Comparison of ENCODE assay signal across 19 mouse cellular contexts in the genomic region with DNA sequence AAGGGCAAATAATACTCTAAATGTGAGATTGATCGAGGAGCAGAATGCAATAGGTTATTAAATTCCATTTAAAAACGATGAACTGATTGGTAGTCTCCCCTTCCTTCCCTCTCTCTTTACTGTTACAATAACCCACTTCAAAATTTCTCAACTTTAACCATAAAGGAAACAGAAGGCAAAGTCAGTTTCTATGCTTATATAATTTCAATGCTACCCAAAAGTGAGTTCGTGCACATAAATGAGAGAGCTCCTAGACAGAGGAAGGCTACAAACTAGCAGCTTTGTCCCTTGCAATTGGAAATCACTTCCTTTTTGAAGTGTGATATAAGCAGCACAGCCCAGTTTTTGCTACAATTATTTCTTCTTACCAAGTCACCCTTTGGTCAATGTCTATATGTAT.
DNase-seq lines count a peak whose midpoint lies in the region; ATAC-seq lines count a peak whose summit lies in the region.
"Had no signal": no experiment of that assay in that cellular context is flagged by ENCODE, and none has a peak within 500 bp of the region (broad histone marks: within the 10 kb centered on the region; RNA-seq: fewer than 3 reads in every experiment).

No protein-coding gene starts in this region.

- no peak for DNase-seq in frontal cortex, postnatal 14 days (ENCODE audit: low spot score in 2 of 2)
- DNase-seq in gastrocnemius, postnatal 25 days = no peak
- no peak for DNase-seq in gastrocnemius, adult 18-20 months (ENCODE audit: low spot score)
- DNase-seq: adrenal gland, adult 2 months; adrenal gland, adult 8-10 months; adrenal gland, postnatal 10 days; adrenal gland, postnatal 14 days; adrenal gland, postnatal 25 days; adrenal gland, postnatal 36 days; B cell, adult 2 months; cerebellum, adult 11 months; cerebellum, adult 11-12 months; cerebellum, adult 18-20 months had no signal

- ATAC-seq in frontal cortex, adult (ENCODE audit: low TSS enrichment) = 0 out of 2 replicates have a peak, but pooled peaks have one; percentile 23
- ATAC-seq in granulocyte monocyte progenitor cell, adult 5-6 weeks (replicated peaks; ENCODE audit: poor library complexity, severe bottlenecking) = peak; percentile 74
- peak; percentile 58 for ATAC-seq in megakaryocyte progenitor cell, adult 5-6 weeks (replicated peaks; ENCODE audit: poor library complexity)
- ATAC-seq: activated CD4-positive, CD25-positive, alpha-beta regulatory T cell, adult 4 months; CD4-positive, CD25-positive, alpha-beta regulatory T cell, adult 4 months; Patski had no signal

Comparison
In these comparisons a context has a peak if more than half of its experiments do, and no peak if none do; other contexts are left out.
1. ATAC-seq: peak in every context shown above with its lines; median percentile 74 in granulocyte monocyte progenitor cell, adult 5-6 weeks; 58 in megakaryocyte progenitor cell, adult 5-6 weeks; 23 in frontal cortex, adult.